Mouse (Mus musculus) stomach, postnatal 0 days (tissue): ENCODE results near the gene Tlr8.

Experiments
- CTCF ChIP-seq: IDR thresholded peaks from 2 replicates; pipeline ENCODE4 v1.5.1; 2016; ENCODE audit warnings: antibody characterized with exemption, low read depth, mild to moderate bottlenecking, moderate library complexity
- EP300 ChIP-seq: optimal IDR thresholded peaks from 2 replicates; pipeline ENCODE3; 2016; ENCODE audit warnings: antibody characterized with exemption

DNA sequence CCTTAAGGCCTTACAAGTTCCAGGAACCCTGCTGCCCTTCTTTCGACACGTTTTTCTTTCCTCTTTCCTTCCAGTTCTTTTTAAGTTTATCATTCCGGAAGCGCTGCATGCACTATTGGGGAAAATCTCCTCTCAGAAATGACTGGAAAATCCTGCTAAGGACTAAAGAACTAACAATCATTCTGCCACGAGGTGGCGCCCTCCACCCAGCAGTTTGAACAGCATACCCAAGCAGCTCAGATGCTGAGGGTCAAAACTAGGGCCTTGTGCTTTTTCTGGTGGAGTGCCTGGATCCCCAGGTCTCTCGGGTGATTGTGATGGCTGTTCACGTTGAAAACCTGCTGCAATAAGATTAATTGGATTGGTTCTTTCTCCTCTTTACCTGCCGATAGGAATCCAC is 12.8 kb upstream of the Tlr8 start:
- peak; percentile 82 for TF ChIP-seq CTCF
- no peak for TF ChIP-seq EP300
